Mouse (Mus musculus): ENCODE data around the gene Col8a2.

DNA sequence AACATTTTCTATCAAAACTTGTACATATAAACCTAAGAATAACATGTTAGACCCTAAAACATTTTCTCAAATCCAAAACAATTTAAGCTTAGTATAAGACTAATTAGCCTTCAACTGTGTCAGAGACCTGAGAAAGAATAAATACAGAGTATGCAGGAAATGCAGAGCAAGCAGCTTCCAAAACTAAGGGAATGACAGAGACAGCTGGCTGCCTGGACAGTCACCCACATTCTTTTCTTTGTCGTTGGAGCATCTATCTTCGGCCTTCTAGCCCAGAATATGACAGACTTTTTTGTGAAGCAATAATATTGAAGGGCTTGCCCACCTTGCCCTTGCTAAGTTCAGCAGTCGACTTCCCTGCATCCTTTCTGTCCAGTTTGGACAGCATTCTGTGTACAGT is 17.3 kb upstream of the Col8a2 start:
- no peak for TF ChIP-seq CTCF (conservative IDR thresholded peaks at IDR 0.05 in 1 of 2, IDR thresholded peaks at IDR 0.05 in 1 of 2; ENCODE audit: low read depth in 2 of 2, low read length in 2 of 2)
- no peak for TF ChIP-seq E2F4 (IDR thresholded peaks at IDR 0.05; ENCODE audit: insufficient replicate concordance, low read depth, low read length)
- TF ChIP-seq HCFC1 (IDR thresholded peaks at IDR 0.05; ENCODE audit: low read depth, low read length) = no peak
- TF ChIP-seq CHD1 (IDR thresholded peaks at IDR 0.05; ENCODE audit: low read depth, low read length) = no peak
- no peak for TF ChIP-seq EP300 (IDR thresholded peaks at IDR 0.05; ENCODE audit: low read length)
- no peak for TF ChIP-seq TCF12 (IDR thresholded peaks at IDR 0.05; ENCODE audit: low read depth, low read length)
- TF ChIP-seq TBP (conservative IDR thresholded peaks at IDR 0.05; ENCODE audit: low read depth, low read length) = no peak
- no peak for TF ChIP-seq RAD21 (IDR thresholded peaks at IDR 0.05; ENCODE audit: low read depth, low read length)
- no peak for TF ChIP-seq POLR2A (IDR thresholded peaks at IDR 0.05; ENCODE audit: low read depth, low read length)
- TF ChIP-seq MAX (IDR thresholded peaks at IDR 0.05; ENCODE audit: low read length) = no peak
- no peak for TF ChIP-seq GABPA (IDR thresholded peaks at IDR 0.05; ENCODE audit: insufficient replicate concordance, low read depth, low read length)
- TF ChIP-seq NRF1 (IDR thresholded peaks at IDR 0.05; ENCODE audit: low read depth, low read length) = no peak
- TF ChIP-seq ZNF384 (IDR thresholded peaks at IDR 0.05; ENCODE audit: low read depth, low read length) = no peak

Data from CH12.LX (cell line).